Mouse (Mus musculus): Measurements from ENCODE around the gene Ephb3.
"Not testable (repeated sequence)": the region's sequence is repeated elsewhere in the genome, so short reads cannot be mapped to it uniquely, and the experiment has no call there.

Gene Ephb3

GRCm38 (mm10) chr16:21204367-21205092 lies at the start of gene Ephb3:
Ephb3 (plus strand) TSS chr16:21204755.
- peak; percentile 100 for DNase-seq

- not testable (repeated sequence) for DNase-seq
Measured at GRCm38 (mm10) chr16:21156261-21156660, 48.3 kb upstream of the Ephb3 start.

GRCm38 (mm10) chr16:21159226-21159625 lies 45.3 kb upstream of the Ephb3 start:
- not testable (repeated sequence) for DNase-seq

- not testable (repeated sequence) for DNase-seq
Measured at GRCm38 (mm10) chr16:21163423-21163822, 41.1 kb upstream of the Ephb3 start.

GRCm38 (mm10) chr16:21165343-21166220 lies 39.0 kb upstream of the Ephb3 start:
- peak; percentile 12 to 32 for DNase-seq

GRCm38 (mm10) chr16:21168730-21169129 lies 35.8 kb upstream of the Ephb3 start:
- DNase-seq: no peak

- no peak for DNase-seq
Measured at GRCm38 (mm10) chr16:21175236-21175635, 29.3 kb upstream of the Ephb3 start.

GRCm38 (mm10) chr16:21182108-21182507 lies 22.4 kb upstream of the Ephb3 start:
- no peak for DNase-seq

GRCm38 (mm10) chr16:21184697-21185096 lies 19.9 kb upstream of the Ephb3 start:
- DNase-seq: no peak

- no peak for DNase-seq
Measured at GRCm38 (mm10) chr16:21187568-21187967, 17.0 kb upstream of the Ephb3 start.

GRCm38 (mm10) chr16:21188345-21188744 lies 16.2 kb upstream of the Ephb3 start:
- no peak for DNase-seq

- DNase-seq: no peak
Measured at GRCm38 (mm10) chr16:21191569-21191968, 13.0 kb upstream of the Ephb3 start.

GRCm38 (mm10) chr16:21192509-21193354 lies 11.8 kb upstream of the Ephb3 start:
- DNase-seq: peak; percentile 60 to 81

- DNase-seq: no peak
Measured at GRCm38 (mm10) chr16:21194182-21194581, 10.4 kb upstream of the Ephb3 start.

GRCm38 (mm10) chr16:21195260-21195866 lies 9.2 kb upstream of the Ephb3 start:
- no peak for DNase-seq

GRCm38 (mm10) chr16:21196576-21196975 lies 8.0 kb upstream of the Ephb3 start:
- no peak for DNase-seq

- no peak for DNase-seq
Measured at GRCm38 (mm10) chr16:21197542-21197941, 7.0 kb upstream of the Ephb3 start.

- DNase-seq: no peak
Measured at GRCm38 (mm10) chr16:21198006-21198405, 6.5 kb upstream of the Ephb3 start.

- DNase-seq: peak; percentile 62 to 67
Measured at GRCm38 (mm10) chr16:21198529-21198928, 6.0 kb upstream of the Ephb3 start.

- no peak for DNase-seq
Measured at GRCm38 (mm10) chr16:21199426-21199825, 5.1 kb upstream of the Ephb3 start.

- DNase-seq: no peak
Measured at GRCm38 (mm10) chr16:21202731-21203130, 1.8 kb upstream of the Ephb3 start.

- DNase-seq: peak; percentile 45 to 47
Measured at GRCm38 (mm10) chr16:21205093-21205886, 735 bp downstream of the Ephb3 start.
